Mouse (Mus musculus): ENCODE data around the gene Accsl.

The Accsl gene

DNA sequence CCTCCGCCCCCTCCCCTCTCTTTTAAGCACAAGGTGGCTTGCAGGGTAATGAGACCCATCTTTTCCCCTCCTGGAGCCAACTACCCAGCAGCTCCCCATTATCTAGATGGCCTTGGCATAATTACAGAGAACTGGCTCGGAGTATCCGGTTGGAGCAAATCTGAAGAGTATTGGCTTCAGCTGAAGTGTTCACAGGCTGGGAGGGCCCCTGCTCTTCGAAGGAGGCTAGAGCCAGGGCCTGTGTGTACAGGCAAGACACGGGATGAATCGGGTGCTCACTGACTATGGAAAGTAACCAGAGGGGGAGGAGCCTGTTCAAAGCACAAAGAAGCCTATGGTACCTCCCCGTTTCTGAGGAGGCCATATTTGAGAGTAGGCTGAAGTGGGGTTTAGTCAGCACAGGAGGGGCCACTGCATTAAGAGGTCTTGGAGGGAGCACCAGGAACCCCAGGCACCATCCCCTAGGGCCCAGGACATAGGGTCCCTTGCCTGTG is at the start of gene Accsl:
Accsl (minus strand) TSS at position 51 of the 494 bp plus-strand sequence.
- no peak for DNase-seq (ENCODE audit: extremely low read depth, low read depth)

DNA sequence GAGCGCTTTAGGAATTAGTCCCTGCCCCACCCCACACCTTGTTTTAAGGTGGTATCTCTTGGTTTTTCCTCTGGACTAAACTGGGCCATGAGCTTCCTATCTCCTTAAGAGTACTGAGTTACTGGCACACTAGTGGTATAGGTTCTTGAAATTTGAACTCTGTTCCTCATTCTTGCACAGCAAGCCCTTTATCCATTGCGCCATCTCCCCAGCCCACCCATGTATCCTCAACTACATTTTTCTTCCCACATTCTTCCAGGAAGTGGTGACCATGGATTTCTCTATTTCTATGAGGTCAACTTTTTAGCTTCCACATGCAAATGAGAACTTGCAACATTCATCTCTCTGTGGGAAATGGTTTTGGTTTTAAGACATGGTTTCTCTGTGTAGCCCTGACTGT is 44.6 kb upstream of the Accsl start:
- no peak for DNase-seq (ENCODE audit: extremely low read depth, low read depth)

DNA sequence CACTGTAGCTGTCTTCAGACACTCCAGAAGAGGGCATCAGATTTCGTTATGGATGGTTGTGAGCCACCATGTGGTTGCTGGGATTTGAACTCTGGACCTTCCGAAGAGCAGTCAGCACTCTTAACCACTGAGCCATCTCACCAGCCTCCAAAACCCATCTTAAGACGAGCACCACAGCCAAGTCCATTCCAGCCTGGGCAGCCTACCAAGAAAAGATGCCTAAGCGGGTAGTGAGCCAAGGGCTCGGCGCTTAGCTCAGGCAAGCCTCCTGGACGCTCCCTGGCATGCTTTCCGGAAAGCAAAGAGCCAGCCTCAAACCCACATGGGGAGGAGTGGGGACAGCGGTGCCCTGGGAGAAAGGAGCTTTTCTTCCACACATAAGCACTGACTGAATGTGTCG is 43.0 kb upstream of the Accsl start:
- no peak for DNase-seq (ENCODE audit: extremely low read depth, low read depth)

DNA sequence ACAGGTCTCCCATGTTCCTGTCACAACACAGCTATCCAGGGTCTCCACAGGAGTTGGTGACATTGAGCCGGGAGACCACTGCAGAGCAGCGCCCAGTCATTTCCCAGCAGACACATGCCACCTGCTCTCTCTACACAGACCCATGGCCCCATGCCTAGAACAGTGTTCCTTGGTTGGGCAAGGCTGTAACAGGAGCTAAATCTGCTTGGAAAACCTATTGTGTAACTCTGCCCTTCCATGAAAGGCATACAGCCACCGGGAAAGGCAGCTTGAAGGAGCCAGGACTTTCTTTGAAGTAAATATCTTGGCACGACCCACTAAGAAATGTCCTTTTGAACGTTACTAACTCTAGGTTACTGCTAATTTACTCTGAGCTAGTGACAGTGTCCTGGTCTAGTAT is 40.8 kb upstream of the Accsl start:
- DNase-seq (ENCODE audit: extremely low read depth, low read depth) = no peak

DNA sequence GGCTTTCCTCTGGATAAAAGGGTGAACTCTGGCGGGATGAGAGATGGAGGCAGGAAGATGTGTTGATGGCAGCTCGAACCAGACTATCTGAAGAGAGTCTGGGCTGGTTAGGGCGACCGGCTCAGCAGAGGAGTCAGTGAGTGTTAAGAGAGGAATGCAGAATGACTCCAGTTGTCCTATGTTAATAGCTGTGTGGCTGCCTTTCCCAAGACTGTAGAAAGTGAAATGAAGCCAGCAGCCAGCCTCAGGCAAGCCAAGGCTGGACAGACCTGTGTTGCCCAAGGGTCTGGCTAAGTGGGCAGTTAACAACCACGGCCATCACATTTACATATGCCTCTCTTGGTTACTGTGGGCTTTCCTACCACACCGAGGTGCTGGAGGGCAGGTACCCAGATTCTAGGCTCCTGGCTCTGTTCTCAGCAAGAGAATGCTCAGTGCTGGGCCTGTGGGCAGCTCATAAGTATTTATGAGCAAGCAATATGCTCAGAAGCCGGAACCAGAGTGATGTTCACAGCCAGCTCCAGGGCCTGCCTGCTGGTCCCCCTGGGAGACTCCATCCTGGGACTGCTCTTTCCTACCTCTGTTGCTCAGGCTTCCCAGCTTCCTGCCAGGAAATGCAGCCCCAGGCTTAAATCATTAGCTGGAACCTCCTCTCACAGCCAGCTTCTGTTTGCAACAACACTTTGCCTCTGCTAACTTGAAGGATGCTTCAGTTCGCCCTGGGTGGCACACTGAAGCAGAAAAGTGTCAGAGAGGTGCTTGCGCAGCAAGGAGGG is 38.8 kb upstream of the Accsl start:
- no peak for DNase-seq (ENCODE audit: extremely low read depth, low read depth)

DNA sequence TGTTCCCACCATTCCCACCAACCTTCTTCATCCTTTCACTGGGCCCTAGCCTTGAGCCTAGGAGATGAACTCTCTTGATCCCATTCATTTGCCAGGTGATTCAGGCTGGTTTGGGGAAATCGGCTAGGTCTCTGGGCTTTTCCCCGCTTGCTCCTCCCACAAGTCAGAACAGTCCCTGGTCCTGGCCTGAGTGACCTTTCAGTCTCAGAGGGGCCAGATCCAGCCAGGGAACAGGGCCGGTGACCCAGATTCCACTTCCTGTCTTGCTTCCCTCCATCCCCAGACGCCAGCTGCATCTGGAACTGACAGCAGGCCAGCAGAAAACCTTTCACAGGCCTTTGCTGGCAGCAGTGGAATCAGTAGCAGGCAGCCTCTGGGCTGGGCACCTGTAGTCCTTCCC is 37.4 kb upstream of the Accsl start:
- DNase-seq (ENCODE audit: extremely low read depth, low read depth) = no peak

DNA sequence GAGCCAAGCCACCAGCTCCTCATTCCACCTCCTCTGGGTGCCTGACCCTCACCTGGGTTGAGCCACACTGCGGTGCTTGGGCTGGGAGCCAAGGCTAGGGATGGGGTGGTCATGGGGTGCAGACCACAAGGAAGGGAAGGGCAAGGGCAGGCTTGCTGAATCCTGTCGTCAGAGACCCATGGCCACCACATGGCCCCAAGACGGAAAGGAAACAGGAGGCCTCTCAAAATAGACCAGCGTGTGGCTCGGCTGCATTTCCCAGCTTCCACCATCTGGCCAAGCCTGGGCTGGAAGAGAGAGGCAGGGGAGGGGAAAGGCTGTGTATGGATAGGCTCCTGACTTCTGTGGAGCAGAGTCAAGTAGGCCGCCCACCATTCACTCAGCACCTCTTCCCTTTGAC is 34.5 kb upstream of the Accsl start:
- DNase-seq (ENCODE audit: extremely low read depth, low read depth) = no peak

DNA sequence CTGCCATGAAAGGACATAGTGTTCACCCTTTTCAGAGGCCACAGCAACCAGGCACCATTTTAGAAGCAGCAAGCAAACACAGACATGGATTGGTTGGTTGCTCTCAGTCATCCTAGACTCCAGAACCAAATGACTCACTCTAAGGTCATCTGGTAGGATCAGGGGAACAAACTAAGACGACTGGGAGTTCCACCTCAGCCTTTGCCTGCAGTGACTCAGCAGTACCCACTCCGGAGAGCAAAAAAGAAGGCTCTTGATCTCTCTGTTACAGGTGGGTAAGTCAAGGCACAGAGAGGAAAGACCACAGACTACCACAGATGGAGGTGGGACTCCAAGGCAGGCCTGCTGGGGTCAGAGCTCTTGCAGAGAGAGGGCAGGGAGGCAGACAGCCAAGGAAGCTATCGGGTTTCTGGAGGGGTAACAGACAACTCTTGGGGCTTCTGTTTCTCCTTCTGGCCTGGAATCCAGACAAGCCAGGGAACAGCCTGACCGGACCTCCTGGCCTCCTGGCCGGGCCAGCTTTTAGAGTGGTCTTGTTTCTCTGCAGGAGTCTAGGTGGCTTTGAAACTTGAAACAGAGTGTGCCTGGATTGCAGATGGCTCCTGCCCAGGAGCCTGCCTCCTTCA is 33.8 kb upstream of the Accsl start:
- no peak for DNase-seq (ENCODE audit: extremely low read depth, low read depth)

DNA sequence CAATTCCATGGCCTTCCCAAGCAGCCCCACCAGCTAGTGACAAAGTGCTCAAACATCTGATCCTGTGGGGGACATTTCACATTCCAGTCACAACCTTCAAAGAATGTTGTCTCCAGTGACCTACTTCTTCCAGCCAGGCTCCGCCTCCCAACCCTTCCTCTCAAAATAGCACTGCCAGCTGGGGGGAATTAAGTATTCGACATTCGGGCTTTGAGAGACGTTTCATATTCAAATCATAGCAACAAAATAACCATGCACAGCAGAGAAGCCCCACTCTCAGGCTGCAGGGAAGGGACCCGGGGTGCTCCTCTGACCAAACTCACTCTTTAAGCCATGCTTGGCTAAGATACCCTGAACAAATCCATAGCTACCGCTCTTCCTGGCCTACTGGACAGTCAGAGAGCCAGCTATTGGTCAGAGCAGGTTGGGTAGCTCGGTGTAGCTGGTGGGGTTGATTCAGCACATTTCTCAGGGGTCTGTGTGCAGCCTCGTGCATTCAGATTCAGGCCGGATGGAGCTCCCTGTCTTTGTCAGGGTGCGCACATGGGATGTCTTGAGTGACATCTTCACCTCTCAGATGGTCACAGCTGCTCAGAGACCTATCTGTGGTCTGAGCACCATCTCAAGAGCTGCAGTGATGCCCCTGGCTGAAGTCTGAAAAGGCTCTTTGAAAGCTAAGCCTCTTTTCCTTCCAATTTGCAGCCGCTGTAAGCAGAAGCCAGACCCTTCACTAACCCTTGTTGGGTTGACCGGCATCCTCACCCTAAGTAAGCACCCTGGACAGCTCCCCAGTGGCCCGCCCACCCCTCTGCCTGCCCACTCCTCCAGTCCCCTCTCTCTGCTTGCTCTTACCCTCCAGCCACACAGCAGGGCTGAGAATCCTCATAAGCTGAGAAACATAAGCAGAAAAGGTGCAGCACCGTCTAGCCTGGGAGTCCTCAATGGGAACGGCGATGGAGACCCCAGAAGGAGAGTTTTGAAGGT is 30.7 kb upstream of the Accsl start:
- DNase-seq (ENCODE audit: extremely low read depth, low read depth) = no peak

DNA sequence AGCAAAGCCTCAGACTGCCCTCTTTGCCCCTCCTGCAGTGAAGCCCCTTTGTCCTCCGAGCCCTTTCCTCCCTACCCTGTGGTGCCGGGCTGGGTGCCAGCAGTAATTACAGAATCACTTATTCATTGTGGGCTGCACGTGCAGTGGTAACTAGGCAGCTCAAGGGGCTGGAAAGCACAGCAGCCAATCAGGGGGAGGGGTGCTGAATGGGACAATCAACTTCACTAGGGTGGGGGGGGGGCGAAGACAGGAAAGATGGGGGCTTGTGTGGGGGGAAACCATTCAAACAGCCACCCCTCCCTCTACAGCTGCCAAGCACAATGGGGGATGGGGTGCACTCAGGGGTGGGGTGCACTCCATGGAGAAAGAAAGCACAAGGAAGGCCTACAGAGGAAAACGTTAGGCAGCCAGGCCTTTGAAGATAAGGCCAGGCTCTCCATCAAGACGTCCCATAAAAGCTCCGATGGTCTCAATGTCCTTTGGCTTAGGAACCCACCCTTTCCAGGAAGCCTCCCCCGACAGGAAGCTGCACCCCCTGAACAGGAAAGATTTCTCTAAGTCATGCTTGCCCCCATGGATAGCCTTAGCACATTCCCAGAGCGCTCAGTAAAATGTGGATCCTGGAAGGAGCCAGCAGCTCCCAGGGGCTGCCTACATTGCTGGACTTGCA is 22.8 kb upstream of the Accsl start:
- DNase-seq (ENCODE audit: extremely low read depth, low read depth) = no peak

DNA sequence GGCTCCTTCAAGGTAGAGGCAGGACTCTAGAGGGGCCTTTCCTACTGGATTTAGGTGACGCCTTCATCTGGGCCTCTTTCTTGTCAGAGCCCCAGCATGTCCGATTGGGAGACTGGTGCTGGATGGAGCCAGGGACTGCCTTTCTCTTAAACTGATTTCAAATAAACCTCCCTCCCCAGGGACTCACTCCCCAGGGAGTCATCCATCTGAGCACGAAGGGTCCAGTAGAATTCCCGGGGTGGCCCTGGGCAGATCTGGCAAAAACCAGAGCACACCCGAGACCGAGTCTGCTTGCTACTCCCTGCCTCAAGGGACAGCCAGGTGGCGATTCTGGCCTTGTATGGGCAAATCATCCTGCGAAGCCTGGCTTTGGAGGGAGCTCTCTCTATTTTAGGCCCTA is 21.2 kb upstream of the Accsl start:
- no peak for DNase-seq (ENCODE audit: extremely low read depth, low read depth)

DNA sequence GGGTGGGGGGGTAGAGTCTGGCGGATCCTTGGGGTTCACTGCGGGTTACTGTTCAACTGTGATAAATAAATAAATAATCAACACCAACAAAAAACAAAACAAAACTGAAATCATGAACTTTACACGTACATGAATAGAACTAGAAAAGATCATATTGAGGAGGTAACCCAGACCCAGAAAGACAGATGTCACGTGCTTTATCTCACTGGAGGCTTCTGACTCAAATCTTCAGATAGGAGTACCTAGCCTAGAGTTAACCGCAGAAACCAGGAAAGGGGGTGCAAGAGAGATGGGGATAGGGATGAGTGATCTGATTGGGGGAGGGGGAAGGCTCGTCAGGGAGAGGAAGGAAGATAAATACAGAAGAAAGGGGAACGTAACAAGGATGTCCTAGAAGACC is 20.1 kb upstream of the Accsl start:
- DNase-seq (ENCODE audit: extremely low read depth, low read depth) = no peak

DNA sequence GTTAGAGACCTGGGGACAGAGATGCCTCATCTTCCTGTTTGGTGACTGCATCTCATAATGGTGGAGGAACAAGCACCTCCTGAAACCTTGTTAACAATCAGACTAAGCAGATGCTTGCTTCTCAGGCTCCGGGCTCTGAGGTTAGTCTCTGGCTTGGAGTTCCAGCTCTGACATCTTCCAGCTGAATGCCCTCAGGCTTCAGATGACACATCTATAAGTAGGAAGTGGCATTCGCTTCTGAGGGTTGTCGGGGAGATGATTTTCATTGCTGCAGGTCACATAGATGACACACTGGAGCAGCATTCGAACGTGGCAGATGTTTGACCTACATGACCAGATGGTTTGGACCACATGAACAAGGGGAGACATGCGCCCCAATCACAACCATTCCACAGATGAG is 19.4 kb upstream of the Accsl start:
- no peak for DNase-seq (ENCODE audit: extremely low read depth, low read depth)

DNA sequence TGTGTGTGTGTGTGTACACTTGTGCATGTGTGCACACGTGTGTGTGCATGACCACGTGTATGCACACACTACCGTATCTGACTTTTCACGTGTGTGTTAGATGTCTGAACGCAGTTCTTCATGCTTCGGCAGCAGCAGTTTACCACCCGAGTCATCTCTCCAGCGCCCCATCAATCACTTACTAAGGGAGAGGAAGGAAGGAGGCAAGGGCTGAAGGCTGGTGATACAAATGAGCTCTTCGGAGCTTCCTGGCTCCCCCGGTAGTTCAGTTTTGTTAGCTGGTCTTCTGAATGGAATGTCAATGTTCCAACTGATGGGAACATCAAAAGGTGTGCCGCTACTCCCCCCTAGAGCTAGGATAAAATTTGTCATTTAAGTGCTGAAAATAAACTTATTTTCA is 18.3 kb upstream of the Accsl start:
- DNase-seq (ENCODE audit: extremely low read depth, low read depth) = no peak

DNA sequence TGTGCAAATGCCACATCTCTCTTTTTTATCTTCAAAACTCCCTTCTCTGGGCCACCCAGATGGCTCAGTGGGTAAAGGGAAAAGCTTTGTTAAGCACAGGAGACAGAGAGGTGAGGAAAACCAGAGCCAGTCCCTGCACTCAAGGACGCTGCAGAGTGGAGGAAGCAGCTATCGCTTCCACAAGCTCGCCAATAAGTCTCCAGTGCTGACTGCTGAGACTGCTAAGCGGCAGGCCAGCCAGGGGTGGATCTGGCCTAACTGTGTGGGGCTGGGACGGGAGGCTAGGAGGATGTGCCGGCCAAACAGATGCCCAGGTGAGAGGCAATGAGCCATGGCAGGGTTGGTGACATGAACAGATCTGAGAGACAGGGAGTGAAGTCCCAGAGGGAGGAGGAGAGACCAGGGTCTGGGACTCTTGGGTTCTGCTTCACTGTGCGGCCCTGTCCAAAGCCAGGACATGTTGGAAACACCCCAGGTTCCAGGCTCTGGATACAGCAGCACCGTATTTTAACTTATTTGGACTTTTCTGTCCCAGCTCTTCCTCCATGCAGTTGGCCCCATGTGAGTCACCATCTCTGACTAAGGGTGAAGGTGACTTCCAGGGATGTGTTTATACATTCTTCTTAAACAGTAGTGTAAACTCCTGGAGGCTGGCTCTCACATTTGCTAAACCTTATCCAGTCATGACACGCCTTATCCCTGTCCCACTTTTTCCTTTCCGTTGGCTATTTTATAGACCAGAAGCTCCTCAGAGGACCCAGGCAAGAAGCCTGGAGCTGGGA is 17.2 kb upstream of the Accsl start:
- no peak for DNase-seq (ENCODE audit: extremely low read depth, low read depth)

DNA sequence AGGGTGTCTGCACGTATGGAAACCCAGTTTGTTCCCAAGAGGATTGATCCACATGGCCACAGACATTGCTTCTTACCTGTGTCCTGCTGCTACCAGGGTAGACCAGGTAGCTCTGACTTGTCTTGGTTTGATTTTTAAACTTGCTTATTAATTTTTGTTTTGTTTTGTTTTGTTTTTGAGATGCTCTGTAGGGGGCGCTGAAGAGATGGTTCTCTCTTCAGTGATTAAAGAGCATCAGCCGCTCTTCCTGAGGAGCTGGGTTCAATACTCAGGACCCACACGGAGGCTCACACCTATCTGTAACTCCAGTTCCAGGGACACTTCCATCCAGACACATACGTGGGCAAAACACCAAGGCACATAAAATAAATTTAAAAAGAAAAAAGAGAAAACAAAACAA is 14.1 kb upstream of the Accsl start:
- DNase-seq (ENCODE audit: extremely low read depth, low read depth) = no peak

DNA sequence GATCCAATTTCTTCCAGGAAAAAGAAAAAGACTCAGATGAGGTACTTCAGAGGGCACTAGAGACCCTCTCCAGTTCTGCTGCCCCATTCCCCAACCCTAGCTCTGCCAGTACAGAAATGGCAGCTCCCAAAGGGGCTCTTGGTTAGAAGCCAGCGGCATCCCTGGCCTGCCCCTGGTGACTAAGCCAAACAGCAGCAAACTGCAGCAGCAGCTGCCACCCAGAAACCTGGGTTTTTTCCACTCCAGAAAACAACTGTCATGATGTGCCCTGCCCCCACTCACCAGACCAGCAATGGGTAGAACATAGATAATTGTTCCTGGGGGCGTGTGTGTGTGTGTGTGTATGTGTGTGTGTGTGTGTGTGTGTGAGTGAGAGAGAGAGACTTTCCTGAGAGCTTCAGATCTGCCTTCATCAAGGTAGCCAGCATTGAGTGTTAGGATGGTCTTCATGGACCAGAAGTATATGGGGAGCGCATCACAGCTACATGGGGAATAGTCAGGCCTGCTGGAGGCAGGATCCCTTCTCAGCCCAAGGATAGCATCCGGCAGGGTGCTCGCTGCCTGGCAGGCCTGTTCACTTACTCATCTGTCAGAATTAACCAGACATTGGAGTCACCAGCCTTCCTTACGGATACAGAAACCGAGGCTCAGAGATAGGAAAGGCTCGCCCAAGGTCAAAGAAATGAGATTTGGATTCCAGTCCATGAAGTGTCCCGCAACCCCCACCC is 12.8 kb upstream of the Accsl start:
- DNase-seq (ENCODE audit: extremely low read depth, low read depth) = no peak

DNA sequence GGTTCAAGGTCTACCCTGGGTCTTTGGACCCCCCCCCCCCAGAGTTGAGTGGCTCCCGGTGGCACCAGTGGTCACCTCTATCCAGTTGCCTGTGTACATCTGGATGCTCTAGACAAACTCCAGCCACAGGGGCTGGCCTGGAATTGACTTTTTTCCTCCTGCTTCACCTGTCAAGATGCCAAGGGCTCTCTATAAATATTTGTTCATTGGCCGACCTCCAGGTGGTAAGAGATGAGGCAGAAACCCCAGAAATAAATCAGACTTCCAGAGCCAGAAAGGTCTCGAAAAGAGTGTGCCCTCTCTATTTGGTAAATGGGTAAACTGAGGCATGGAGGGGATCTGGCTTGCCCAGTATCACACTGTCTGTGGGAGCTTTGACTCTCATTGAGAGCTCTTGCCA is 12.0 kb upstream of the Accsl start:
- DNase-seq (ENCODE audit: extremely low read depth, low read depth) = no peak

DNA sequence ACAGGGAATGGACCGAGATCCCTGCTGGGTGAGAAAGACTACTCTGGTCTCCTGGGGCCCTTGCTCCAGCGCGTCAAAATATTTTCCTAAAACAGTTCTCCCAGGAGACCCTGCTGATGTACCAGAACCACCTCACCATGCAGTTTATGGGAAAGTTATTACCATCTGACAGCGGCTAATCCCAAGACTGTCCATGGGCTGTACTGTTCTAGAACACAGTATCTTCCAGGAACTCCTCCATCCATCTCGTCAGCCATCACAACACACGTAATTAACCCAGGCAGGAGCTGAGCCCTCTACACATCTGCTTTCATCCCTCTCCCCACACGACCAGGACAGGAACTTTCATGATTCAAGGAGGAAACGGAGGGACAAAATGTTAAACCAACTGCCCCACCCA is 11.5 kb upstream of the Accsl start:
- no peak for DNase-seq (ENCODE audit: extremely low read depth, low read depth)

DNA sequence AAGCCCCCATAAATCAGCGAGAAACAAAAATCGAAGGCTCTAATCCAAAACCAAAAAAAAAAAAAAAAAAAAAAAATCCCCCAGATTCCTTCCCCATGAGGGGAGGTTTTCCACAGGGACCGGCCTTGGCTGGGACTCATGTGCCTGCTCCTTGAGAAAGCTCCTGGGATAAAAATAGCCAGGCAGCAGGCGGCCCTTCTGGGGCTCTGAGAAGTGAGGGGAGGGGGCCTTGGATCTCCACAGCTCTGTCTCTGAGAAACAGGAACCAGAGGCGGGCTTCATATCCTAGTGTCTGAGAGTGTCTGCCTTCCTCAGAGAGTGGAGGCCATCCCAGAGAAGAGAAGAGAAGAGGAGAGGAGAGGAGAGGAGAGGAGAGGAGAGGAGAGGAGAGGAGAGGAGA is 8.0 kb upstream of the Accsl start:
- no peak for DNase-seq (ENCODE audit: extremely low read depth, low read depth)

Data from MEL-GATA-1-ER (cell line).